8 mouse cellular contexts compared by ENCODE assay signal in the genomic region with DNA sequence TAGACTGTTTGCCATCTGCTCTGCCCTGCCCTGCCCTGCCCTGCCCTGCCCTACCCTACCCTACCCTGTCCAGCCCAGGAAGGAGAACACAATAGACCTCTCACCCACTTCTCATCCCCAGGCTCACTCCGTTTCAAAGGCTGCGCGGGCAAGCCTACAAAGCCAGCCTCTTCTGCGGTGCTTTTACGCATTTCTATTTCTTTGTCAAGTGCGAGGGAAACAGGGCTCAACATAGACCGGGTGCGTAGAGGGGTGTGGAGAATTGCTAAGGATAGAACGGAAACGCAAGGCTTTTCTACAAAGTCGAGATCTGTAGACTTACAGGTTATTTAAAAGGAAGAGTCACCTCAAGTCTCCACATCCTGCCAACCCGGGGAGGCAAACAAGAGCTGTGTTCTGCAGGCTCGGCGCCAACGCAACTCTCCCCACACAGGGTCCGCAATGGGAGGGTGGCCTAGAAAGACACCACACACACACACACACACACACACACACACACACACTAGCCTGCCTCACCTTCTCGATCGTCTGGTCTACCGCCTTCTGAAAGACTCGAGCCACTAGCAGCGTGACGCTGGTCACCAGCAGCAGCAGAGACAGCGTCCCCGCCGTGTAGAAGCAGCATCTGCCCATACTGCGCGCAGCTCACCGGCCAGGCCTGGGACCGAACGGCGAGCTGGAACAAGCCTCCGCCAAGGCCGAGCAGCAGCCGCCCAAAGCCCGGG. TPM values are rescaled to one million over a fixed set of nuclear protein-coding genes. Genes with fewer than 3 reads are reported as not detected.
DNase-seq lines count a peak whose midpoint lies in the region; ATAC-seq and TF ChIP-seq lines count a peak whose summit lies in the region.

No protein-coding gene starts in this region.

- H3K9me3 ChIP-seq in G1E (replicated peaks), result no peaks in the 10 kb centered on the region
- H3K9me3 ChIP-seq in embryonic facial prominence, embryonic 15.5 days (replicated peaks), result no peaks in the 10 kb centered on the region
- no peaks in the 10 kb centered on the region for H3K9me3 ChIP-seq in heart, postnatal 0 days (replicated peaks; ENCODE audit: control insufficient read depth, low read length)

- peak overlapping the region; percentile 52 for H3K4me2 ChIP-seq in embryonic facial prominence, embryonic 15.5 days (replicated peaks)
- H3K4me2 ChIP-seq in heart, postnatal 0 days (ENCODE audit: low read depth, low read length), result peak overlapping the region; percentile 80

- peak; percentile 69 for DNase-seq in cerebellum, adult 9-10 months
- no peak for DNase-seq in G1E (ENCODE audit: low spot score)
- DNase-seq in heart, postnatal 0 days (ENCODE audit: low spot score), result peak; percentile 64
- DNase-seq in layer of hippocampus, postnatal 36 days, result peak; percentile 30 to 39
- DNase-seq in spleen, postnatal 4 days (ENCODE audit: low spot score in 2 of 2), result peak; percentile 30 to 71

- H3K9ac ChIP-seq in embryonic facial prominence, embryonic 15.5 days, result peak overlapping the region; percentile 94
- H3K9ac ChIP-seq in heart, postnatal 0 days (replicated peaks; ENCODE audit: low read depth, low read length), result peak overlapping the region; percentile 98

- no peak for TF ChIP-seq CTCF in G1E (IDR thresholded peaks at IDR 0.05; ENCODE audit: low read depth, low read length)
- TF ChIP-seq CTCF in heart, postnatal 0 days (IDR thresholded peaks at IDR 0.05; ENCODE audit: low read depth), result no peak

- H3K27ac ChIP-seq in embryonic facial prominence, embryonic 15.5 days (replicated peaks), result peak overlapping the region; percentile 95
- peak overlapping the region; percentile 100 for H3K27ac ChIP-seq in heart, postnatal 0 days (ENCODE audit: low read depth)

- no peak for TF ChIP-seq EP300 in heart, postnatal 0 days (IDR thresholded peaks at IDR 0.05; ENCODE audit: low read depth)

- H3K27me3 ChIP-seq in G1E (ENCODE audit: insufficient read depth, low read length), result no peaks in the 10 kb centered on the region
- H3K27me3 ChIP-seq in embryonic facial prominence, embryonic 15.5 days, result no peaks in the 10 kb centered on the region
- no peaks in the 10 kb centered on the region for H3K27me3 ChIP-seq in heart, postnatal 0 days (ENCODE audit: control insufficient read depth, insufficient read depth, low read length)

- no peak; the same call in 1 of the 2 replicates for ATAC-seq in cerebellum, adult (ENCODE audit: insufficient number of reproducible peaks, low FRiP score, low TSS enrichment)
- ATAC-seq in G1E (ENCODE audit: extremely low read depth, insufficient number of reproducible peaks, low FRiP score, poor library complexity, severe bottlenecking), result no peak; the same call in 1 of the 2 replicates
- ATAC-seq in embryonic facial prominence, embryonic 15.5 days (ENCODE audit: insufficient number of reproducible peaks, low FRiP score, low TSS enrichment, low read depth), result peak; percentile 83
- peak; percentile 66 for ATAC-seq in heart, postnatal 0 days (ENCODE audit: insufficient read depth, low read depth)
- ATAC-seq in megakaryocyte, adult 5-6 weeks (ENCODE audit: poor library complexity, severe bottlenecking), result peak; percentile 8

- H3K36me3 ChIP-seq in G1E (replicated peaks), result peaks cover 33% of the 10 kb centered on the region
- H3K36me3 ChIP-seq in embryonic facial prominence, embryonic 15.5 days, result no peaks in the 10 kb centered on the region
- H3K36me3 ChIP-seq in heart, postnatal 0 days (replicated peaks; ENCODE audit: control insufficient read depth, insufficient read depth, low read length), result peaks cover 7% of the 10 kb centered on the region; the same call in 1 of the 2 replicates

- H3K4me3 ChIP-seq in G1E (ENCODE audit: low read depth, low read length), result peak overlapping the region; percentile 97
- H3K4me3 ChIP-seq in embryonic facial prominence, embryonic 15.5 days (replicated peaks), result peak overlapping the region; percentile 95
- peak overlapping the region; percentile 95 for H3K4me3 ChIP-seq in heart, postnatal 0 days (ENCODE audit: low read depth, low read length)

- peaks cover 68% of the 10 kb centered on the region for H3K4me1 ChIP-seq in G1E (ENCODE audit: insufficient read depth, low read depth, low read length)
- H3K4me1 ChIP-seq in embryonic facial prominence, embryonic 15.5 days, result peaks cover 13% of the 10 kb centered on the region
- H3K4me1 ChIP-seq in heart, postnatal 0 days (ENCODE audit: control insufficient read depth, insufficient read depth), result peaks cover 20% of the 10 kb centered on the region

- under 1% methylated on average over 35 of the region's 35 CpGs for WGBS in embryonic facial prominence, embryonic 15.5 days
- under 1% methylated on average over 35 of the region's 35 CpGs for WGBS in heart, postnatal 0 days

RNA-seq across cellular contexts. Expression of a gene that starts 1.8 kb away (rescaled TPM):
- total RNA-seq in G1E (2014; fragmentation: Nextera tagmentation) (31.8 and 32.6 TPM in 2 replicates), G1E (2017) (47.5 and 50.0 TPM in 2 replicates)
- polyA plus RNA-seq in G1E (2012), result 6.5 and 7.1 TPM in 2 replicates
- 11.9 and 12.4 TPM in 2 replicates for polyA plus RNA-seq in embryonic facial prominence, embryonic 15.5 days (2015; fragmentation: Nextera tagmentation; extraction: Ambion mirVana)
- total RNA-seq in heart, postnatal 0 days (2014; rRNA removed; ENCODE audit: low replicate concordance), result 121 and 148 TPM in 2 replicates
- polyA plus RNA-seq in heart, postnatal 0 days (2015; fragmentation: Nextera tagmentation; extraction: Ambion mirVana), result 26.0 and 28.9 TPM in 2 replicates
- total RNA-seq in layer of hippocampus, postnatal 36 days (2021), result 10 to 100 TPM; 88.8 to 90.7 TPM
- 52.0 and 52.9 TPM in 2 replicates for total RNA-seq in megakaryocyte, adult 5-6 weeks (2015)
- total RNA-seq in megakaryocyte, adult 5-6 weeks (2017), result 79.9 and 82.0 TPM in 2 replicates

RNA-seq across cellular contexts. Expression of a gene that starts 50.0 kb away (rescaled TPM):
- total RNA-seq in G1E (2014; fragmentation: Nextera tagmentation) (not detected in 2 replicates), G1E (2017) (0.22 TPM in 1 of 2 replicates, not detected in the other)
- not detected in 2 replicates for polyA plus RNA-seq in G1E (2012)
- polyA plus RNA-seq in embryonic facial prominence, embryonic 15.5 days (2015; fragmentation: Nextera tagmentation; extraction: Ambion mirVana), result 4.7 and 9.4 TPM in 2 replicates
- total RNA-seq in heart, postnatal 0 days (2014; rRNA removed; ENCODE audit: low replicate concordance), result not detected in 2 replicates
- 0.51 TPM in 1 of 2 replicates, not detected in the other for polyA plus RNA-seq in heart, postnatal 0 days (2015; fragmentation: Nextera tagmentation; extraction: Ambion mirVana)
- under 1 TPM in 1 of 2 experiments, not detected in 1; 0.30 TPM for total RNA-seq in layer of hippocampus, postnatal 36 days (2021)
- total RNA-seq in megakaryocyte, adult 5-6 weeks (2015), result not detected in 2 replicates
- not detected in 2 replicates for total RNA-seq in megakaryocyte, adult 5-6 weeks (2017)

Comparison
In these comparisons a context has a peak if more than half of its experiments do, and no peak if none do; other contexts are left out.
1. ATAC-seq: peak in embryonic facial prominence, embryonic 15.5 days (single experiment), heart, postnatal 0 days (single experiment) and megakaryocyte, adult 5-6 weeks (single experiment); none in cerebellum, adult (single experiment) and G1E (single experiment).
2. Peak in every context shown above with its lines, with median percentiles within 50 percentile points of each other: H3K4me3 ChIP-seq.